Mouse (Mus musculus) common myeloid progenitor, adult 5-6 weeks (primary cell): ENCODE measurements around the gene Mst1. TPM values are rescaled to one million over a fixed set of nuclear protein-coding genes. Genes with fewer than 3 reads are reported as not detected.

ENCODE experiments used
- ATAC-seq: replicated peaks from 2 replicates; pipeline ENCODE4 v1.8.0; 2016; ENCODE audit warnings: low read depth, mild to moderate bottlenecking, moderate TSS enrichment, inconsistent platforms; ENCODE audit not compliant: poor library complexity, severe bottlenecking
- total RNA-seq: library from RNA; stranded (forward); fragments of 200-1000, 187-1606 nt; gene quantifications from 2 replicates; pipeline ENCODE4 v1.2.3, GENCODE M21; 2017

Mst1 gene
- total RNA-seq, result not detected in 2 replicates

- ATAC-seq, result no peak
Observed at GRCm38 (mm10) chr9:108080168-108080567, at the start of gene Mst1. Mst1 (plus strand) TSS chr9:108080436.

GRCm38 (mm10) chr9:108032126-108032525 lies 48.1 kb upstream of the Mst1 start:
- no peak for ATAC-seq

- peak; percentile 42; the same call in 1 of the 2 replicates for ATAC-seq
Observed at GRCm38 (mm10) chr9:108035331-108036156, 44.7 kb upstream of the Mst1 start.

GRCm38 (mm10) chr9:108044751-108045492 lies 35.3 kb upstream of the Mst1 start:
- no peak for ATAC-seq

- ATAC-seq, result no peak
Observed at GRCm38 (mm10) chr9:108046582-108046981, 33.7 kb upstream of the Mst1 start.

GRCm38 (mm10) chr9:108047601-108048565 lies 32.4 kb upstream of the Mst1 start:
- no peak for ATAC-seq

- peak; percentile 1; the same call in 1 of the 2 replicates for ATAC-seq
Observed at GRCm38 (mm10) chr9:108048566-108048955, 31.7 kb upstream of the Mst1 start.

- peak; percentile 80 for ATAC-seq
Observed at GRCm38 (mm10) chr9:108049016-108049455, 31.2 kb upstream of the Mst1 start, which contains the start of gene Gmppb. Gmppb (plus strand) TSS chr9:108049242.

GRCm38 (mm10) chr9:108049561-108050251 lies 30.5 kb upstream of the Mst1 start:
- ATAC-seq, result peak; percentile 6; the same call in 1 of the 2 replicates

GRCm38 (mm10) chr9:108051184-108051930 lies 28.9 kb upstream of the Mst1 start:
- ATAC-seq, result no peak

- ATAC-seq, result no peak
Observed at GRCm38 (mm10) chr9:108051931-108052220, 28.4 kb upstream of the Mst1 start.

GRCm38 (mm10) chr9:108052411-108052810 lies 27.8 kb upstream of the Mst1 start:
- ATAC-seq, result no peak

- ATAC-seq, result peak; percentile 75
Observed at GRCm38 (mm10) chr9:108052885-108053664, 27.2 kb upstream of the Mst1 start, which contains the start of gene Amigo3. Amigo3 (plus strand) TSS chr9:108053159.

- ATAC-seq, result no peak
Observed at GRCm38 (mm10) chr9:108053665-108054225, 26.5 kb upstream of the Mst1 start.

GRCm38 (mm10) chr9:108054331-108055040 lies 25.8 kb upstream of the Mst1 start:
- no peak for ATAC-seq

- no peak for ATAC-seq
Observed at GRCm38 (mm10) chr9:108055061-108055460, 25.2 kb upstream of the Mst1 start.

GRCm38 (mm10) chr9:108055661-108056237 lies 24.5 kb upstream of the Mst1 start:
- no peak for ATAC-seq
